Mouse (Mus musculus) left cerebral cortex, adult 18-20 months (tissue): ENCODE measurements around the gene 9930021J03Rik. TPM values are rescaled to one million over a fixed set of nuclear protein-coding genes. Genes with fewer than 3 reads are reported as not detected.

Source experiments
- total RNA-seq, 2 experiments: library from RNA; stranded (reverse); gene quantifications; 2 replicates each; pipeline ENCODE4 v1.2.3; 2021

The 9930021J03Rik gene
- total RNA-seq, 2 experiments from 2014 or later = 40.8 to 42.0 TPM

Other genes starting within 250 kb of the 9930021J03Rik start
- gene Ermp1, start 157.6 kb downstream of the 9930021J03Rik start, total RNA-seq = 10 to 100 TPM; 37.0 to 38.0 TPM
- gene Mlana, start 108.2 kb downstream of the 9930021J03Rik start, total RNA-seq = under 1 TPM in 1 of 2 experiments, not detected in 1; 0.49 TPM
- gene Ranbp6, start 7.0 kb upstream of the 9930021J03Rik start, total RNA-seq = 10 to 100 TPM; 35.9 to 37.0 TPM
- 10 to 100 TPM; 41.9 to 54.2 TPM for gene Il33, start 119.1 kb upstream of the 9930021J03Rik start, total RNA-seq
- not detected for gene Trpd52l3, start 197.8 kb upstream of the 9930021J03Rik start, total RNA-seq
- 10 to 100 TPM; 51.5 to 57.7 TPM for gene Uhrf2, start 224.5 kb upstream of the 9930021J03Rik start, total RNA-seq